Mouse (Mus musculus) spleen, postnatal 36 days (tissue): ENCODE measurements at regions not wholly inside any gene's neighbourhood (a gene's known extent, or its start where the extent isn't known, plus 50 kb on each side); places are given as distances from the start of the nearest gene placed in this dataset.
A peak's percentile ranks its signal among the peaks of the same experiment; 100 is the strongest.

Source experiments
- DNase-seq, 2 experiments: peaks; one replicate each; pipeline ENCODE4 v3.0.0; 2022; ENCODE audit warnings: low spot score in 2 of 2, mixed read lengths in 1 of 2

DNA sequence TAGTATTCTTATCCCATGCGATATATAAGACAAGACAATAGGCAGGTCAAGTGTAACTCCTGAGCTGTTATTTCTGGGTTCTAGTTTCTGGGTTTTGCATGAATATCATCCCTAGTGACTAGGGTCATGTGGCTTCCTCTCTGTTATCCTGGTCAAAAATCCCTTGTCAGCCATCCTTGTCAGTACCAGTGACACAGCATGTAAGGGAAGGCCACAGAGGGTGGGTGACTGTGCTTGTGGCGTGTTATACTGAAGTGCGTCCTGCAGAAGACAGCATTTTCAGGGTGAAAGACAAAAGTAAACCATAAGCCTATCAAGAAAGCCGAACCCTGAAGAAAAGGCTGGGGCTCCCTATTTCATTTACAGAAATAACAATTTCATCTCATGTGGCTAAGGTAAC is 50.7 kb upstream of the Echdc3 start:
- DNase-seq, result no peak

DNA sequence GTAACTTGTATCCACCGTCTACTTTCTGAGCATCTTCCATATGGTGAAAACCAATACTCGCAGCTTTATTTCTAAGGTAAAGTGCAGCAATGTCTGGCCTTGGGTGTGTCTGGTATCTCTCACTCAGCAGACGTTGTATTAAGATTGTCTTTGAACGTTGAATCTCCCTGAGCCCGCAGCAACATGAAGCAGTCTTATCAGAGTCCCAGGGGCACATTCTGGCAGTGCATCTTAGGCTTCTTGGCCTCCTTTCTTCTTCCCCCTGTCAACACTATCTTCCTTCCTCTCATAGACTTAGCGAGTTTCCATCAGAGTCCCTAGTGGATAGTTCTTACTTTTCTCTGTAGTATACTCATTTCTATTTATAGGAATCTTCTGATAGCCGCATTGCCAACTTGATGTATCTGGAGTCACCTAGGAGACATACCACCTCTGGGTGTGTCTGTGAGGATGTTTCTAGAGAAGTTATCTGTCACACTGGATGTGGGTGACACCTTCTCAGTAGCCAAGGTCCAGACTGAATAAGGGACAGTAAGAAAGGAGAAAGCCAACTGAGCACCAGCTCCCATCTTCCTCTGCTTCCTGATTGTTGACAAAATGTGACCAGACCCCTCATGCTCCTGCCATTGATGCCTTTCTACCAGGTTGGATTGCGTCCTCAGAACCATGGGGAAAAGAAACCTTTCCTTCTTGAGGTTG is 51.4 kb upstream of the Echdc3 start:
- DNase-seq, result peak; percentile 44 to 60

DNA sequence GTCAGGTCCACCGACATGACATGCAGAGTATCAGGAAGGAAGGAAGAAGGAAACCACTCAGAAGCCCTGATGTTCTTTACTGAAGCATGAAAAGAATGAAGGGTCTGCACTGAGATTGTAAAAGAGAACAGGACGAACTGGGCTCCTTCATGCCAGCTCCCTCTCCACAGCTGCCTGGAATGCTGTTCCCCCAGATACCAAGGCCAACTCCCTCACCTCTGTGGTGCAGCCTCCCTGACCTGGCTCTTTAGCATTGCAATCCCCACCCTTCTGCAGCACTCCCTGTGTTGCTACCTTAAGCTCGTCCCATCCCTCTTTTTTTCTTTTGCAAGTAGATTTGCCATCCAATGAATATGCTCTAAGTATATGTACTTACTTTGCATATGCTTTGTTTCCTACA is 52.3 kb upstream of the Echdc3 start:
- DNase-seq, result no peak

DNA sequence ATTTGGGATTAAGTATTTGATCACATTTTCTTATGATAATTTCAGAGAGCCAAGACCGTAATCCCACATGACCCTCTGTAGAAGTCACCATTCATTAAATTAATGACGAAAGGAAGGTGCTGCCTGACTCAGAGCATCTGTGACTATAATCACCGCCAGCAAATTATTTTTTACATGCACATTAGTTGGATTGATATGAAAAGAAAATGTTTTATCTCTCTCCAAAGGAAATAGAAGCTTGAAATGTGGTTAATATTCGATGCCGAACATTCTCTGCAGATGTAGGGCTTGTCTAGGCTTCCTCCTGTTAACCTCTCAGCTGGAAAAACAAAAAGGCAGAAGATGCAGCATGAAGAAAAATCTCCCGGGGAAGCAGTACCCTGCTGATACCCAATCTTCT is 54.2 kb upstream of the Echdc3 start:
- DNase-seq, result no peak

DNA sequence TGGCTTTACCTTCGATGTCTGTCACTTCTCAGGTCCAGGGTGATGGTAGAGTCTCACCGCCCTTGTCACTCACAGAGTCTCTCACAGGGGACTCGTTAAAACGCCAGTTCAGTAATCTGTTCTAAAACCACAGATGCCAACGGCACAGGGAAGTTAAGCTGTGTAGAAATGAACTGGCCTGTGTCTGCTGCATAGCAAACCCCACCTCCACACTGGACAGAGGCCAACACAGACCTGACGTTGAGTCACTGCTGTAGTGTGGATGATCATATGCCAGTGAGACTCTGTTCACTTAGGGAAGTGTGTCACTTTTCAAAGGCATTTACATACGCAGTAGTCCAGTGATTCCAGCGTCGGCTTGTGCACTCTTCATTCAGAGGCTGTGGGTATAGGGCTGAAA is 54.7 kb upstream of the Echdc3 start:
- DNase-seq, result peak; percentile 57 to 66

DNA sequence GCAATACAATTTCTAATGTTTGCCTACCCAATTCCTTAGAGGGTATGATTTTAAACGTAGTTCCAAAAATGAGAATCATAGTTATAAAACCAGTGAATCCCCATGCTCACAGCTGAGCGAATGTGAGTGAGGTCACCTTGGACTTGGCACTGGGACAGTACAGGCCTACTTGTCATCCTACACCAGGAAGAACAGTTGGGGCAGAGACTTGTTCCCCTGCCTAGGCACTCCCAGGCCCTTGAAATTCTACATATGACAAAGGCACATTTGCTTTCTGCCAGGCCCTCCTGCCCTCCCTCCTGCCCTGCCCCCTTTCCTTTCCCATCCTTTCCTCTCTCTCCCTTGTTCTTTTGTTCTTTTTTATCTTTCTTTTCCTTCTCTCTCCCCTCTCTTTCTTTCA is 50.0 kb upstream of the Usp6nl start:
- DNase-seq, result no peak
